Mouse (Mus musculus): Measurements from ENCODE around the gene Ap1m1. TPM values are rescaled to one million over a fixed set of nuclear protein-coding genes. Genes with fewer than 3 reads are reported as not detected.

The Ap1m1 gene
- 10 to 100 TPM; 75.3 to 84.9 TPM for total RNA-seq (2021)

- intact Hi-C loops (cut with DNase I), result loop anchor here (5.0 kb wide), 1 partner anchor 77 kb away; the partner anchor contains the start of gene Rab8a
- peak; percentile 98 for DNase-seq (ENCODE audit: low spot score in 2 of 2)
Measured at GRCm38 (mm10) chr8:72239499-72240402, at the start of gene Ap1m1. TSS of gene Ap1m1 (plus strand) at chr8:72240018.

GRCm38 (mm10) chr8:72190215-72190539, 49.6 kb upstream of the Ap1m1 start:
- DNase-seq (ENCODE audit: low spot score in 2 of 2), result no peak
- intact Hi-C loops (cut with DNase I), result no loop called here

- intact Hi-C loops (cut with DNase I), result no loop called here
- no peak for DNase-seq (ENCODE audit: low spot score in 2 of 2)
Measured at GRCm38 (mm10) chr8:72192065-72192464, 47.8 kb upstream of the Ap1m1 start.

- intact Hi-C loops (cut with DNase I), result no loop called here
- DNase-seq (ENCODE audit: low spot score in 2 of 2), result no peak
Measured at GRCm38 (mm10) chr8:72197997-72198396, 41.8 kb upstream of the Ap1m1 start.

GRCm38 (mm10) chr8:72208582-72208981, 31.2 kb upstream of the Ap1m1 start:
- no peak for DNase-seq (ENCODE audit: low spot score in 2 of 2)
- intact Hi-C loops (cut with DNase I), result no loop called here

- intact Hi-C loops (cut with DNase I), result no loop called here
- no peak for DNase-seq (ENCODE audit: low spot score in 2 of 2)
Measured at GRCm38 (mm10) chr8:72210222-72210621, 29.6 kb upstream of the Ap1m1 start.

- DNase-seq (ENCODE audit: low spot score in 2 of 2), result no peak
- intact Hi-C loops (cut with DNase I), result no loop called here
Measured at GRCm38 (mm10) chr8:72210710-72211109, 29.1 kb upstream of the Ap1m1 start.

- no peak for DNase-seq (ENCODE audit: low spot score in 2 of 2)
- intact Hi-C loops (cut with DNase I), result no loop called here
Measured at GRCm38 (mm10) chr8:72211846-72212245, 28.0 kb upstream of the Ap1m1 start.

GRCm38 (mm10) chr8:72212751-72213150, 27.1 kb upstream of the Ap1m1 start, which contains the start of gene Cib3:
TSS of gene Cib3 (minus strand) at chr8:72212837.
- intact Hi-C loops (cut with DNase I), result no loop called here
- DNase-seq (ENCODE audit: low spot score in 2 of 2), result peak in 1 of 2 experiments; percentile 21

GRCm38 (mm10) chr8:72213536-72213935, 26.3 kb upstream of the Ap1m1 start, which contains the start of gene Gm11034:
TSS of gene Gm11034 (minus strand) at chr8:72213636.
- intact Hi-C loops (cut with DNase I), result no loop called here
- DNase-seq (ENCODE audit: low spot score in 2 of 2), result no peak

GRCm38 (mm10) chr8:72215060-72215459, 24.8 kb upstream of the Ap1m1 start:
- intact Hi-C loops (cut with DNase I), result no loop called here
- no peak for DNase-seq (ENCODE audit: low spot score in 2 of 2)

- DNase-seq (ENCODE audit: low spot score in 2 of 2), result no peak
- intact Hi-C loops (cut with DNase I), result no loop called here
Measured at GRCm38 (mm10) chr8:72215871-72216270, 23.9 kb upstream of the Ap1m1 start.

GRCm38 (mm10) chr8:72218781-72219540, 20.9 kb upstream of the Ap1m1 start:
- DNase-seq (ENCODE audit: low spot score in 2 of 2), result no peak
- intact Hi-C loops (cut with DNase I), result no loop called here

GRCm38 (mm10) chr8:72219541-72220363, 20.1 kb upstream of the Ap1m1 start, which contains the start of gene Fam32a:
TSS of gene Fam32a (plus strand) at chr8:72219730.
- DNase-seq (ENCODE audit: low spot score in 2 of 2), result peak; percentile 82 to 87
- intact Hi-C loops (cut with DNase I), result no loop called here

- intact Hi-C loops (cut with DNase I), result no loop called here
- no peak for DNase-seq (ENCODE audit: low spot score in 2 of 2)
Measured at GRCm38 (mm10) chr8:72220758-72221157, 19.1 kb upstream of the Ap1m1 start.

- intact Hi-C loops (cut with DNase I), result no loop called here
- no peak for DNase-seq (ENCODE audit: low spot score in 2 of 2)
Measured at GRCm38 (mm10) chr8:72222656-72223055, 17.2 kb upstream of the Ap1m1 start.

- DNase-seq (ENCODE audit: low spot score in 2 of 2), result no peak
- intact Hi-C loops (cut with DNase I), result no loop called here
Measured at GRCm38 (mm10) chr8:72240403-72240763, 565 bp downstream of the Ap1m1 start.

- no peak for DNase-seq (ENCODE audit: low spot score in 2 of 2)
- intact Hi-C loops (cut with DNase I), result no loop called here
Measured at GRCm38 (mm10) chr8:72240951-72241350, 1.1 kb downstream of the Ap1m1 start.

GRCm38 (mm10) chr8:72242226-72242625, 2.4 kb downstream of the Ap1m1 start:
- intact Hi-C loops (cut with DNase I), result no loop called here
- no peak for DNase-seq (ENCODE audit: low spot score in 2 of 2)

- no peak for DNase-seq (ENCODE audit: low spot score in 2 of 2)
Measured at GRCm38 (mm10) chr8:72244610-72245009, 4.8 kb downstream of the Ap1m1 start.

More at GRCm38 (mm10) chr8:72244610-72245009, 4.8 kb downstream of the Ap1m1 start:
- intact Hi-C loops (cut with DNase I), result no loop called here
